Mouse (Mus musculus): ENCODE results near the gene Smok3a. TPM values are rescaled to one million over a fixed set of nuclear protein-coding genes. Genes with fewer than 3 reads are reported as not detected.

Gene Smok3a
- total and polyA plus RNA-seq, 3 experiments: not detected

DNA sequence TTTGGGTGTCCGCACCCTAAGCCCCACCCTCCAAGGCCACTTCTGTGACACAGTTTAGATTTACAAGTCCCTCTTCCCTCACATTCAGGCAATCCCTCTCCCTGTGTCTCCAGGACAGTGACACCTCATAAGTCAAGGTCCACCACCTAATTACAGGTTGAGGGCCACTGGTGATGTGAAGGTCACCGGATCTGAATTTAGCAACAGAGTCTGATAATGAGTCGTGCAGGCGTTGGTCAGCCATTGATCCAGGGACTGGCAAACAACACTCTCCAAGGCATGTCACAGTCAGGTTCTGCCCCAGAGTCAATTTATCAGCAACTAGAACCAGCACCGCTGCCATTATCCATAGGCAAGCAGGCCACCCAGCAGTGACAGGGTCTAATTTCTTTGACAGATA, 8.7 kb upstream of the Smok3a start:
- dilution Hi-C loops (cut with MboI; ENCODE audit: extremely low pct_ligation_motif_present, extremely low pct_unique_long_range_greater_than_20kb, low sequenced_read_pairs) (no loop called here), in situ Hi-C loops (cut with MboI; ENCODE audit: low pct_ligation_motif_present, low pct_unique_long_range_greater_than_20kb, low sequenced_read_pairs) (no loop called here)
- Histone ChIP-seq H3K4me1 (ENCODE audit: control insufficient read depth in 1 of 2, insufficient read depth in 2 of 2) (no peaks in the 10 kb centered on the region), H3K4me2 (ENCODE audit: insufficient read depth, low read depth, poor library complexity, severe bottlenecking) (no peak overlapping the region), H3K9ac (ENCODE audit: insufficient read depth, low read depth) (no peak overlapping the region), H3K4me3 (replicated peaks in 1 of 3; ENCODE audit: low read depth in 2 of 3, low read length in 2 of 3, poor library complexity in 1 of 3) (no peak overlapping the region), H3K79me2 (replicated peaks; ENCODE audit: control insufficient read depth, extremely low read depth, insufficient read depth, poor library complexity, severe bottlenecking) (no peaks in the 10 kb centered on the region), H3K9me3 (replicated peaks; ENCODE audit: low read length) (no peaks in the 10 kb centered on the region), H3K36me3 (replicated peaks in 1 of 2; ENCODE audit: control insufficient read depth in 1 of 2, insufficient read depth in 1 of 2, low read length in 1 of 2) (no peaks in the 10 kb centered on the region), H3K27me3 (replicated peaks) (no peaks in the 10 kb centered on the region), H3K27ac (ENCODE audit: insufficient read depth, low read depth) (no peak overlapping the region)
- TF ChIP-seq MXI1 (IDR thresholded peaks at IDR 0.05; ENCODE audit: low read depth, low read length) (no peak), ZNF384 (IDR thresholded peaks at IDR 0.05; ENCODE audit: low read depth, low read length) (no peak), RCOR1 (conservative IDR thresholded peaks at IDR 0.05; ENCODE audit: low read depth, low read length) (no peak), MAX (IDR thresholded peaks at IDR 0.05; ENCODE audit: low read length) (no peak), CHD1 (IDR thresholded peaks at IDR 0.05; ENCODE audit: low read depth, low read length) (no peak), USF1 (IDR thresholded peaks at IDR 0.05; ENCODE audit: low read depth, low read length) (no peak), POLR2A (IDR thresholded peaks at IDR 0.05; ENCODE audit: low read depth, low read length) (no peak)
- no peak for DNase-seq (ENCODE audit: extremely low read depth)

DNA sequence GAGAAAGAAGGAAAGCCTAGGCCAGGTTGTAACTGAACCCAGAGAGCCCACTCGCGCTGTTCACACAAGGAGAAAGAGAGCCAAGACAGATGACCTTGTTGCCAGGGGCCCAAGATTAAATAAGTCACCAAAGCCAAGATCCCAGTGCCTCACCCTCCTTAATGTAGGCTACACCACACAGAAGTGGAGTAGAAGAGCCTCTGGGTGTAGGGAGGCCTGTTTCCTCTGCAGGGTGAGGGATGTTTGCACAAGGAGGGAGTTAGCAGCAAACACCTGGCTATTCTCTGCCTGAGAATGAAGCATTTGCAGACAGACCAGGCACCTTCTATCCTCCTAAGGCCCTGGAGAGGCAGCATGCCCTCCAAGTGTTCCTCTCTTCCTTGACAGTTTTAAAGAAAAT, 4.5 kb upstream of the Smok3a start:
- Histone ChIP-seq H3K4me2 (ENCODE audit: insufficient read depth, low read depth, poor library complexity, severe bottlenecking) (no peak overlapping the region), H3K4me3 (replicated peaks in 1 of 3; ENCODE audit: low read depth in 2 of 3, low read length in 2 of 3, poor library complexity in 1 of 3) (no peak overlapping the region), H3K4me1 (ENCODE audit: control insufficient read depth in 1 of 2, insufficient read depth in 2 of 2) (no peaks in the 10 kb centered on the region; a peak in 1 of 4 replicates), H3K27me3 (replicated peaks) (no peaks in the 10 kb centered on the region), H3K9ac (ENCODE audit: insufficient read depth, low read depth) (no peak overlapping the region), H3K79me2 (replicated peaks; ENCODE audit: control insufficient read depth, extremely low read depth, insufficient read depth, poor library complexity, severe bottlenecking) (no peaks in the 10 kb centered on the region), H3K36me3 (replicated peaks in 1 of 2; ENCODE audit: control insufficient read depth in 1 of 2, insufficient read depth in 1 of 2, low read length in 1 of 2) (no peaks in the 10 kb centered on the region), H3K27ac (ENCODE audit: insufficient read depth, low read depth) (no peak overlapping the region), H3K9me3 (replicated peaks; ENCODE audit: low read length) (no peaks in the 10 kb centered on the region)
- in situ Hi-C loops (cut with MboI; ENCODE audit: low pct_ligation_motif_present, low pct_unique_long_range_greater_than_20kb, low sequenced_read_pairs): no loop called here
- TF ChIP-seq NRF1 (IDR thresholded peaks at IDR 0.05; ENCODE audit: low read depth, low read length) (no peak), MAFK (IDR thresholded peaks at IDR 0.05; ENCODE audit: insufficient replicate concordance, low read length) (no peak), PAX5 (IDR thresholded peaks at IDR 0.05; ENCODE audit: low read length) (no peak), USF2 (conservative IDR thresholded peaks at IDR 0.05; ENCODE audit: low read depth, low read length) (no peak), ZKSCAN1 (IDR thresholded peaks at IDR 0.05; ENCODE audit: borderline replicate concordance, low read depth, low read length) (no peak), RAD21 (IDR thresholded peaks at IDR 0.05; ENCODE audit: low read depth, low read length) (no peak), ELF1 (IDR thresholded peaks at IDR 0.05; ENCODE audit: low read depth, low read length) (no peak), ZNF384 (IDR thresholded peaks at IDR 0.05; ENCODE audit: low read depth, low read length) (no peak), NELFE (IDR thresholded peaks at IDR 0.05; ENCODE audit: low read depth, low read length) (no peak), SIN3A (IDR thresholded peaks at IDR 0.05; ENCODE audit: low read length) (no peak), TCF12 (IDR thresholded peaks at IDR 0.05; ENCODE audit: low read depth, low read length) (no peak), MEF2A (IDR thresholded peaks at IDR 0.05; ENCODE audit: borderline replicate concordance, low read depth, low read length) (no peak), ZC3H11A (IDR thresholded peaks at IDR 0.05; ENCODE audit: low read depth, low read length) (no peak), USF1 (IDR thresholded peaks at IDR 0.05; ENCODE audit: low read depth, low read length) (no peak), POLR2A (IDR thresholded peaks at IDR 0.05; ENCODE audit: low read depth, low read length) (no peak), JUND (conservative IDR thresholded peaks at IDR 0.05; ENCODE audit: low read depth, low read length) (no peak), MAX (IDR thresholded peaks at IDR 0.05; ENCODE audit: low read length) (no peak), MXI1 (IDR thresholded peaks at IDR 0.05; ENCODE audit: low read depth, low read length) (no peak), ETS1 (conservative IDR thresholded peaks at IDR 0.05; ENCODE audit: low read depth, low read length) (no peak), EP300 (IDR thresholded peaks at IDR 0.05; ENCODE audit: low read length) (no peak)
- DNase-seq (ENCODE audit: extremely low read depth): no peak
- dilution Hi-C loops (cut with MboI; ENCODE audit: extremely low pct_ligation_motif_present, extremely low pct_unique_long_range_greater_than_20kb, low sequenced_read_pairs): no loop called here

Data from CH12.LX (cell line).